Mouse (Mus musculus): ENCODE data around the gene Tyr. TPM values are rescaled to one million over a fixed set of nuclear protein-coding genes. Genes with fewer than 3 reads are reported as not detected.

Tyr gene
- polyA plus RNA-seq (2017; shearing (Covaris generic)), result not detected

GRCm38 (mm10) chr7:87493412-87493811 is at the start of gene Tyr:
Tyr (minus strand) TSS chr7:87493512.

Other genes starting within 250 kb of the Tyr start
- 0.33 TPM for gene Nox4, start 247.4 kb downstream of the Tyr start, polyA plus RNA-seq (2017; shearing (Covaris generic))
- 0.17 TPM for gene Grm5, start 90.7 kb upstream of the Tyr start, polyA plus RNA-seq (2017; shearing (Covaris generic))